Mouse (Mus musculus) hindbrain, embryonic 15.5 days (tissue): ENCODE data around the gene Bcas1. TPM values are rescaled to one million over a fixed set of nuclear protein-coding genes. Genes with fewer than 3 reads are reported as not detected.
A peak's percentile ranks its signal among the peaks of the same experiment; 100 is the strongest.

Experiments
- ATAC-seq: fragments of 200-750 bp; cut with Nextera tagmentation; 2 replicates; pipeline ENCODE4 v1.8.0; 2017; ENCODE audit warnings: low read depth, moderate number of reproducible peaks, moderate TSS enrichment; ENCODE audit not compliant: low FRiP score
- H3K27ac ChIP-seq: fragments of 300-500 bp; sonication (generic); replicated peaks from 2 replicates; pipeline ENCODE4 v1.5.1; 2015; ENCODE audit warnings: mild to moderate bottlenecking, inconsistent platforms
- H3K27me3 ChIP-seq: fragments of 300-500 bp; sonication (generic); 2 replicates; pipeline ENCODE4 v1.6.1; 2015; ENCODE audit warnings: control low read depth, inconsistent platforms
- H3K36me3 ChIP-seq: fragments of 300-500 bp; sonication (generic); 2 replicates; pipeline ENCODE4 v1.6.1; 2015; ENCODE audit warnings: control low read depth, inconsistent platforms
- H3K4me1 ChIP-seq: fragments of 300-500 bp; sonication (generic); replicated peaks from 2 replicates; pipeline ENCODE4 v1.6.1; 2015; ENCODE audit warnings: control low read depth, inconsistent platforms
- H3K4me2 ChIP-seq: fragments of 300-500 bp; sonication (generic); 2 replicates; pipeline ENCODE4 v1.6.1; 2015; ENCODE audit warnings: moderate library complexity, mild to moderate bottlenecking, inconsistent platforms
- H3K4me3 ChIP-seq: fragments of 300-500 bp; sonication (generic); 2 replicates; pipeline ENCODE4 v1.5.1; 2015; ENCODE audit warnings: mild to moderate bottlenecking, inconsistent platforms
- H3K9ac ChIP-seq: fragments of 300-500 bp; sonication (generic); 2 replicates; pipeline ENCODE4 v1.6.1; 2015; ENCODE audit warnings: inconsistent platforms
- H3K9me3 ChIP-seq: fragments of 300-500 bp; sonication (generic); 2 replicates; pipeline ENCODE4 v1.6.1; 2016; ENCODE audit warnings: control low read depth, inconsistent platforms
- WGBS: fragments of 180-500 bp; shearing (Covaris S2); methylation state at CpG from one replicate; pipeline ENCODE4 v1.1.7; 2015; 5-methylcytosine and 5-hydroxymethylcytosine counted together
- polyA plus RNA-seq: library from polyadenylated mRNA; unstranded; fragments of >200 nt; fragmentation: Nextera tagmentation; extraction: Ambion mirVana; gene quantifications from 2 replicates; pipeline ENCODE4 v1.2.1, GENCODE M21; 2015

Gene Bcas1
- polyA plus RNA-seq, 1 experiment from 2014 or later, result 15.1 TPM

DNA sequence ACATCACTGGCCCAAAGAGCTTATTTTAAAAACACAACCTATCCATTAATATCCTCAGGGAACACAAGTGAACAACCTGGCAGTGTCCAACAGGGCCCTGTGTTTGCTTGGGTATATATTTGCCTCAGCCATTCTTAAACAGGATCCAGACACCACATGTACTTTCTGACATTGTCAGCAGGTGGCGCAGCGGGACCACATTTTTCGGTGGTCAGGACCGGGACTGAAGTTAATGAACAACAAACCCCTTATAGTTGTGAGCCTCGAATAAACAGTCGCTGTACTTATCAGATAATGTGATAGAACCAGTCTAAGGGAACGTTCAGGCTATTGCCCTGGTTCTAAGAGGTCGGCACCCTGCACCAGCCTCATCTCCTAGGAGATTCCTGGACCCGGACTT is 23.3 kb upstream of the Bcas1 start:
- no peaks in the 10 kb centered on the region for H3K27me3 ChIP-seq
- H3K9me3 ChIP-seq, result 0 out of 2 replicates have a peak, but pooled peaks cover 4% of the 10 kb centered on the region
- 9% methylated on average over 9 of the region's 9 CpGs for WGBS
- H3K4me1 ChIP-seq, result no peaks in the 10 kb centered on the region
- H3K9ac ChIP-seq, result no peak overlapping the region
- no peaks in the 10 kb centered on the region for H3K36me3 ChIP-seq
- ATAC-seq, result no peak
- no peak overlapping the region for H3K4me3 ChIP-seq
- no peak overlapping the region for H3K4me2 ChIP-seq
- H3K27ac ChIP-seq, result no peak overlapping the region

DNA sequence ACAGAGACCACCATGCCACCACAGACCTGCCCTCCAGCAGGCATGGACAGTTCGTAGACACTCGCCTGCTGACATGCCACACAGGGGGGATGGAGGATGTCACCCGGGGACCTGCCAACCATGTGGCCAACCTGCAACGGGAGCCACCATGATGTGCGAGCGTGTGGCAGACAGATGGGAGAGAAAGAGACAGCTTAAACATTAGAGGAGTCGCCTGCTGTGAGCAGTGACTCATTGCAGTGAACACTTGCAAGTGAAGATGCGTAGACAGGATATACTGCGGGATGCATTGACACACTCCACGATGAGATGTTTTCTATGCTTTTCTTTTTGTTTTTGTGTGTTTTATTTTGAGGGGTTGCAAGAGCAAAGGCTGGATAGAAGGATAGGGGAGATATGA is 20.0 kb upstream of the Bcas1 start:
- 51% methylated on average over 10 of the region's 10 CpGs for WGBS
- no peak for ATAC-seq
- no peak overlapping the region for H3K27ac ChIP-seq

DNA sequence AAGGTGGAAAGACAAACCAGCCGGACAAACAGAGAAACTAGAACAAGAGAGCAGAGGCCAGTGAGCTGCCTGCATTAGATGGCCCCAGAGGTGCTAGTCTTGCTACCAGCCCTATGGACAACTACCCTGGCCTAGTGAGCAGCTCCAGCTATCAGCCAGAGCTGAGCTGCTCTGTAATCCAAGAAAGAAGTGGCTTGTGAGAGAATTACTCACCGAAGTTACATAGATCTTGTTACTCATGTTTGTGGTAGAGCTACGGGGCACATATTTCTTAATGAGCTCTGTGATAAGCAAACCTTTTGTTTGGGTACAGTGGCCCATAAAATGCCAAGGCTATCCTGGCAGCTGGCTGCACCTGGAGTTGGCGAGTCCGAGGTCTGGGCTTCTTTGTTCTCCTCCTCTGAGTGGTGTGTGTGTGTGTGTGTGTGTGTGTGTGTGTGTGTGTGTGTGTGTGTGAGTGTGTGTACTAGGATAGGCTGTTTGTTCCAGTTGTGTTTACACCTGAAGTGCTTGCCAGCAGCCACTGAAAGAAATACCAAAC is 19.3 kb upstream of the Bcas1 start:
- no peak for ATAC-seq
- no peaks in the 10 kb centered on the region for H3K4me1 ChIP-seq
- WGBS, result 74% methylated on average over 5 of the region's 5 CpGs

More for the DNA sequence above, 20.0 kb upstream of the Bcas1 start:
- 0 out of 2 replicates have a peak, but pooled peaks cover 4% of the 10 kb centered on the region for H3K9me3 ChIP-seq
- no peak overlapping the region for H3K9ac ChIP-seq
- H3K36me3 ChIP-seq, result no peaks in the 10 kb centered on the region
- no peaks in the 10 kb centered on the region for H3K4me1 ChIP-seq
- H3K4me3 ChIP-seq, result no peak overlapping the region
- H3K4me2 ChIP-seq, result no peak overlapping the region
- H3K27me3 ChIP-seq, result no peaks in the 10 kb centered on the region

DNA sequence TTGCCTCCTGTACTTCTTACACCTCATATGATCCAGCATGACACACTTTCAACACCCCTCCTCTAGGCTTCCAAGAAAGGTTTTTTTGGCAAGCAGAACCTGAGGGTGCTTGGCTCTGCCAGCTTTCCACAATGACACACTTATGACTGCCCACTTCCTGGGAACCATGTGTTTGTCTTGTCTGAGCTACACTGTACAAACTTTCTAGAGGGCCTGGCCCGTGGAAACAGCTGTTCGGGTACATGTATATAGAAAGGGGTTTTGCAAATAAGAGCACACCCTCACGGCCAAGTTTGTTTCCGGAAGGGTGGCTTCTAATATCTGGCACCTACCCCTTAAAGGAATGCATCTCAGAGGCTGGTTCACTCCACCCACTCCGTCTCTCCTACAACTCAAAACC is 18.2 kb upstream of the Bcas1 start:
- WGBS, result 78% methylated on average over 5 of the region's 5 CpGs
- no peak for ATAC-seq
- H3K36me3 ChIP-seq, result no peaks in the 10 kb centered on the region

More for the DNA sequence above, 19.3 kb upstream of the Bcas1 start:
- H3K27me3 ChIP-seq, result no peaks in the 10 kb centered on the region
- H3K27ac ChIP-seq, result no peak overlapping the region
- H3K9me3 ChIP-seq, result 0 out of 2 replicates have a peak, but pooled peaks cover 4% of the 10 kb centered on the region
- H3K36me3 ChIP-seq, result no peaks in the 10 kb centered on the region
- no peak overlapping the region for H3K9ac ChIP-seq
- H3K4me3 ChIP-seq, result no peak overlapping the region
- no peak overlapping the region for H3K4me2 ChIP-seq

DNA sequence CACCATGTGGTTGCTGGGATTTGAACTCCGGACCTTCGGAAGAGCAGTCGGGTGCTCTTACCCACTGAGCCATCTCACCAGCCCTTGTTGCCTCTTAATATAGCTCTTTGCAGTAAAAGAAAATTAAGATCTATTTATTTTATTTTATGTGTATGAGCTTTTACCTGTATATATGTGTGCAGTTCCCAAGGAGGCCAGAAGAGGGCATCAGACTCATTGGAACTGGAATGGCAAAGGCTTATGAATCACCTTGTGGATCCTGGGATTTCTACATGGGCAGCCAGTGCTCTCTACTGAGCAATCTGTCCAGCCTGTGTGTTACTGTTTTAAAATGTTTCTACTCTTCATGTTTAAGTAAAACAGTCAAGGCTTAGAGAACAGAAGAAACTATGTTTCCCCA is 14.9 kb upstream of the Bcas1 start:
- H3K27me3 ChIP-seq, result no peaks in the 10 kb centered on the region

More for the DNA sequence above, 18.2 kb upstream of the Bcas1 start:
- no peaks in the 10 kb centered on the region for H3K4me1 ChIP-seq
- 0 out of 2 replicates have a peak, but pooled peaks cover 4% of the 10 kb centered on the region for H3K9me3 ChIP-seq
- no peak overlapping the region for H3K27ac ChIP-seq
- H3K27me3 ChIP-seq, result no peaks in the 10 kb centered on the region
- H3K4me3 ChIP-seq, result no peak overlapping the region
- H3K4me2 ChIP-seq, result no peak overlapping the region
- no peak overlapping the region for H3K9ac ChIP-seq

DNA sequence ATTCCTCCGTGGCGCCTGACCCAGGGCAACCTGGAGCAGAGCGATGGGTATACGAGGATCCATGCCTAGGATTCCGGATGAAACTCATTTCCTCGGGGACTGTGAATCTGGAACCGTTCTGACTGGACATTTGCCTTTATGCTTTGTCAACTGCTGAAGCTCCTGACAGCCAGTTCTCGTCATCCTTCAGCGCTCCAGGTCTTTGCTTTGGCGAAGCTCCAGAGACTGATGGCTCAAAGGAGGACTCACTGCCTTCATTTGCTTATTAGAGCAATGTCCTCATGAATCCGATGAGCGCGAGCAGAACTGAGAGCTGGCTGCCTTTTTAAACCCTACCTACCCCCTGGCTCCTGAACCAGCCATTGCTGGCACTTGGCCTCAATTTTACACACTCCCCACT is 11.1 kb upstream of the Bcas1 start:
- H3K4me3 ChIP-seq, result no peak overlapping the region
- no peaks in the 10 kb centered on the region for H3K36me3 ChIP-seq
- WGBS, result 36% methylated on average over 13 of the region's 13 CpGs
- ATAC-seq, result no peak
- H3K4me2 ChIP-seq, result peak overlapping the region; percentile 18
- H3K27ac ChIP-seq, result no peak overlapping the region
- no peaks in the 10 kb centered on the region for H3K9me3 ChIP-seq
- H3K9ac ChIP-seq, result no peak overlapping the region
- H3K4me1 ChIP-seq, result peaks cover 6% of the 10 kb centered on the region
- no peaks in the 10 kb centered on the region for H3K27me3 ChIP-seq

More for the DNA sequence above, 14.9 kb upstream of the Bcas1 start:
- peaks cover 6% of the 10 kb centered on the region for H3K4me1 ChIP-seq
- H3K36me3 ChIP-seq, result no peaks in the 10 kb centered on the region
- H3K4me3 ChIP-seq, result no peak overlapping the region
- H3K4me2 ChIP-seq, result no peak overlapping the region
- no peaks in the 10 kb centered on the region for H3K9me3 ChIP-seq
- WGBS, result 69% methylated on average over 3 of the region's 3 CpGs
- no peak overlapping the region for H3K27ac ChIP-seq
- no peak overlapping the region for H3K9ac ChIP-seq
- ATAC-seq, result no peak

DNA sequence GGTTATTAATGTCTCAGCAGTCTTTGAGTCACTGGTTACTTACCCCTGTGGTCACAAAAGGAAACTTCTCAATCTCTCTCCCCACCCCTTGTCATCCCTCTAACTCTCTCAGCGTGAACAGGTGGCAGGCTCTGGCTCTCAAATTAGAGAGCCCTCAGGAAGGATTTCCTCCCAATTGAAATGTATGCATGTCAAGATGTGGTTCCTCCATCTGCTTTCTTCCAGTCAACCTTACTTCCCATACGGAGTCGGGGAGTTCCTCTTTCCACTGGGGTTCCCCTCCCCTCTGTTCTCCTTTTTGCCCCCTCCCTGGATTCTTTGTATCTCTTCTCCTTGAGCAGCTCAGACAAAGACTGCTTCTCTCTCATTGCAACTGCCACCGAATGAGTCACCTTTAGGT is 8.6 kb upstream of the Bcas1 start:
- Histone ChIP-seq H3K27ac (no peak overlapping the region), H3K4me2 (no peak overlapping the region), H3K9me3 (no peaks in the 10 kb centered on the region), H3K4me1 (peaks cover 6% of the 10 kb centered on the region), H3K36me3 (no peaks in the 10 kb centered on the region), H3K27me3 (no peaks in the 10 kb centered on the region), H3K4me3 (no peak overlapping the region), H3K9ac (no peak overlapping the region)
- 70% methylated on average over 4 of the region's 4 CpGs for WGBS
- ATAC-seq, result no peak

DNA sequence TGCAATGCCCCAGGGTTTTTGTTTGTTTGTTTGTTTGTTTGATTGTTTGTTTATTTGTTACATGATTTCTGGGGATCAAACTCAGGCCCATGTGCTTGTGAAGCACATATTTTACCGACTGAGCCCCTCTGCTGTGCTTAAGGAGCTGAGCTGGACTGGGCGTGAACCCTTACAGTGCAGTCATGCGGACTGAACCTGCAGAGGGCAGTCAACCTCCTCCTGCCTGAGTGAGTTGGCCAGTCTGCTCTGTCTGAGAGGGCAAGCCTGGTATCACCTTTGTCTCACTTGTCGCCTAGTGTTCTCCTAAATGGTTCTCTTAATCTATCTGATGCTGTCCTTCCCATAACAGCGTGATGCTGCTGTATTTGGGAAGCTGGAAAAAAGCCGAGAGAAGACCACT is 4.5 kb upstream of the Bcas1 start:
- Histone ChIP-seq H3K9ac (no peak overlapping the region), H3K4me3 (no peak overlapping the region), H3K27ac (no peak overlapping the region), H3K4me2 (no peak overlapping the region), H3K36me3 (no peaks in the 10 kb centered on the region), H3K4me1 (no peaks in the 10 kb centered on the region), H3K27me3 (no peaks in the 10 kb centered on the region), H3K9me3 (no peaks in the 10 kb centered on the region)
- no peak for ATAC-seq
- WGBS, result 59% methylated on average over 6 of the region's 6 CpGs

DNA sequence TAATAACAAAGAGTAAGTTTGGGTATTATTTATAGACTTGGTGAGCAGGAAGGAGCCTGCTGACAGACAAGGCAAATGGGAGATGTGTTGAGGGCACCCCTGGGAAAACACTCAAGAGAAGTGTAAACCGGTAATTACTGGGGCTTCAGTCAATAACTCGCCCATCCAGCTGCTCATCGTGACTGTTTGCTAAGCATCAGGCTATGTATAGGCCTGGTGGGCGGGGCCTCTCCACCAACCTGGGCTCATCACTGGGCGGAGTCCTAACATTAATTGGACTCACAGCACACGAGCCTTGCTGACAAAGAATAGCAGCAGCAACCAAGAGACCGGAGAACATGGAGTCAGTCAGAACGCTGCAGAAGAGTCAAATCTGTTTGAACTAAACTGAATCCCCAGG is 1.3 kb upstream of the Bcas1 start:
- H3K27me3 ChIP-seq, result no peaks in the 10 kb centered on the region
- H3K4me1 ChIP-seq, result no peaks in the 10 kb centered on the region
- H3K9ac ChIP-seq, result no peak overlapping the region
- H3K36me3 ChIP-seq, result no peaks in the 10 kb centered on the region
- H3K27ac ChIP-seq, result no peak overlapping the region
- no peak overlapping the region for H3K4me3 ChIP-seq
- ATAC-seq, result no peak
- 59% methylated on average over 8 of the region's 8 CpGs for WGBS
- no peaks in the 10 kb centered on the region for H3K9me3 ChIP-seq
- no peak overlapping the region for H3K4me2 ChIP-seq

DNA sequence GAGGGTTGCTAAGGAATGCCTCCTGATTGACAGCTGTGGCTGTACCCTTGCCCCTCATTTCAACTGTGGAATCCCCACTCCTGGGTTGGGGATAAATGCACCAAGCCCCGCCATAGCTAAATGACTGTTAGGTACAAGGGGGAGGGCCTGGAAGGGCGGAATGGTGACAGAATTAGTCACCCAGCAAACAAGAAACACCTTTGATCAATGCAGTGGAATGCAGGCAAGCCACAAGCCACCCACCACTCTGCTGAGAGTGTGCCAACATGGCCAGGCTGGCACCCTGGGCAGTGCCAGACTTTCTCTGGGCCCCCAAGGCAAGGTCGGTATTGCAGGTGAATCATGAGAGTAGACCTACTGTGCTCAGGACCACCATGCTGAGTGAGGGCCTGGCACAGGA is 3.5 kb downstream of the Bcas1 start:
- no peak overlapping the region for H3K4me3 ChIP-seq
- H3K27me3 ChIP-seq, result no peaks in the 10 kb centered on the region
- H3K9me3 ChIP-seq, result no peaks in the 10 kb centered on the region
- no peak overlapping the region for H3K27ac ChIP-seq
- no peaks in the 10 kb centered on the region for H3K36me3 ChIP-seq
- ATAC-seq, result no peak
- WGBS, result 74% methylated on average over 3 of the region's 3 CpGs
- no peak overlapping the region for H3K4me2 ChIP-seq
- no peak overlapping the region for H3K9ac ChIP-seq
- H3K4me1 ChIP-seq, result no peaks in the 10 kb centered on the region

DNA sequence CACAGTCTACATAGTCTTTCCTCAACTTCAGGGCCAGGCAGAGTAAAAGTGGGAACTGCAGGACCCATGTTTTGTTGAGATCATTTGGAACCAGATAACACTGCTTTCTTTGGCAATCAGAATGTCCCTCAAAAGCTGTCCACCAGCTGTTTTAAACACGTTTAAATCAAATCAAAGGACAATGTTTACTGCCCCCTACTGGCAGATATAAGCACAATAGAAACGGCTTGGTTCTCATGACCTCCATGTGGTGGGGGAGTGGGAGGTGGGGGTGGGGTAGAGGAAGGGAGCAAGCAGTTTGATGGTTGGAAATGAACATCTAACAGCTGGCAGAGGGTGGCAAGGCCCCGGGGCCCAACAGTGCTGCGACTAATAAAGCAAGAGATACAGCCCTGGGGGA is 5.7 kb downstream of the Bcas1 start:
- Histone ChIP-seq H3K9me3 (no peaks in the 10 kb centered on the region), H3K27ac (no peak overlapping the region), H3K4me3 (no peak overlapping the region), H3K4me2 (no peak overlapping the region), H3K36me3 (no peaks in the 10 kb centered on the region), H3K4me1 (no peaks in the 10 kb centered on the region), H3K27me3 (no peaks in the 10 kb centered on the region), H3K9ac (no peak overlapping the region)
- 44% methylated on average over 4 of the region's 4 CpGs for WGBS
- no peak for ATAC-seq

DNA sequence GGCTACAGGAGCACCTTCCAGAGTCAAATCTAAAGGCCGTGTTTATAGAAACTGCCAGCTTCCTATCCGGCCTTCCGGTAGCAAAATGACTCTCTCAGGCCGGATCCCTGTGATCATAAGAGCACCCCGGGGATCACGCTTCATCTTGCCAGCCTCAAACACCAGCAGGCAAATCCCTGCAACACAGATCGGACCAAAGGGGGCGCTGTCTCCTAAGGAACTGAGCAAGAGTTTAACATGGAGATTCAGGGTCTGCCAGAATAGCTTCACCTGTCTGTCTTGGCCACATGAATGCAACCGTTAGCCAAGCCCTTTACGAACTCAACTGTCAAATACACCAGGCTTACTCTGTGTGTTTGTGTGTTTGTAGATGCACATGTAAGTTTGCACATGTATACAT is 8.9 kb downstream of the Bcas1 start:
- Histone ChIP-seq H3K36me3 (no peaks in the 10 kb centered on the region), H3K27ac (no peak overlapping the region), H3K27me3 (no peaks in the 10 kb centered on the region), H3K9me3 (no peaks in the 10 kb centered on the region), H3K9ac (no peak overlapping the region), H3K4me3 (no peak overlapping the region), H3K4me1 (no peaks in the 10 kb centered on the region), H3K4me2 (no peak overlapping the region)
- ATAC-seq, result no peak
- WGBS, result 52% methylated on average over 10 of the region's 10 CpGs

DNA sequence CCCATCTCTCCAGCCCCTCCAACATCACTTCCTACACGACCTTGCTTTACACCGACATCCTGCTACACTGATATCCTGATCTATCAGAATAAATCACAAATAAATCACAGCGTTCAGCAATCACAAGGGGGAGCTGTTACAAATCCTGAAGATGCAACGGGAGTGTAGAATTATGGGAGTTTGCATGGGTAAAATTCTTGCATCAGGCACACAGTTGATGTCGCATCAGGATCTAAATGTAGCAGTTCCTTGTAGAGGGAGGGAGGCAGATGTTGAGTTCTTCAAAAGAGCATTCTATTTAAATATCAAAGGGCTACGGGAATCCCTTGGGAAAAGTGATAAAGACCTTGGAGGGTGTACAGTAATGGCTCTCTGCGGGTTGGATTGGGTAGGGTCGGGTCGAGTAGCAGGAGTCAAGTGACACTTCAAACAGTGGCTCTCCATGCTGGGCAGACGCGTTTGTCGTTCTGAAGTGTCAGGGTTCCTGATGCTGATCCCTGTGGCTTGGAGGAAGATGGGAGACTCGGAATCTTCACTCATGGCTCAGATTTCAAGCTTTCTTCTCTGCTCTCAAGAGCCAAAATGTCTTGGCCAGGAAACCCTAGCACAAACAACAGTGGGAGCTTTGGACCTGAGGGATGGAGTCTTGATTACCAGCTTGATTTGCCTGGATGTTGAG is 16.0 kb downstream of the Bcas1 start:
- Histone ChIP-seq H3K36me3 (no peaks in the 10 kb centered on the region), H3K4me1 (peaks cover 17% of the 10 kb centered on the region), H3K4me2 (peak overlapping the region; percentile 48), H3K27me3 (peaks cover 6% of the 10 kb centered on the region), H3K27ac (no peak overlapping the region), H3K4me3 (peak overlapping the region; percentile 17), H3K9ac (no peak overlapping the region), H3K9me3 (no peaks in the 10 kb centered on the region)
- ATAC-seq, result no peak
- WGBS, result 14% methylated on average over 13 of the region's 13 CpGs
